Mouse (Mus musculus): Measurements from ENCODE around the gene Rab11fip3.
A peak's percentile ranks its signal among the peaks of the same experiment; 100 is the strongest.
"Not testable (repeated sequence)": the region's sequence is repeated elsewhere in the genome, so short reads cannot be mapped to it uniquely, and the experiment has no call there.

Gene Rab11fip3

GRCm38 (mm10) chr17:26068831-26069739, at the start of gene Rab11fip3:
Rab11fip3 (minus strand) TSS chr17:26069555.
- DNase-seq = peak; percentile 84 to 85

GRCm38 (mm10) chr17:26116503-26117258, 47.3 kb upstream of the Rab11fip3 start:
- no peak for DNase-seq

- DNase-seq = no peak
Observed at GRCm38 (mm10) chr17:26115956-26116487, 46.7 kb upstream of the Rab11fip3 start.

- no peak for DNase-seq
Observed at GRCm38 (mm10) chr17:26115205-26115898, 46.0 kb upstream of the Rab11fip3 start.

- DNase-seq = not testable (repeated sequence)
Observed at GRCm38 (mm10) chr17:26114461-26114860, 45.1 kb upstream of the Rab11fip3 start.

GRCm38 (mm10) chr17:26114061-26114460, 44.7 kb upstream of the Rab11fip3 start:
- DNase-seq = no peak

GRCm38 (mm10) chr17:26113181-26113948, 44.0 kb upstream of the Rab11fip3 start, which contains the start of gene Tmem8:
Tmem8 (plus strand) TSS chr17:26113299.
- DNase-seq = peak; percentile 78 to 82

- DNase-seq = no peak
Observed at GRCm38 (mm10) chr17:26112751-26113150, 43.4 kb upstream of the Rab11fip3 start.

- no peak for DNase-seq
Observed at GRCm38 (mm10) chr17:26111722-26112121, 42.4 kb upstream of the Rab11fip3 start.

- no peak for DNase-seq
Observed at GRCm38 (mm10) chr17:26111024-26111423, 41.7 kb upstream of the Rab11fip3 start.

GRCm38 (mm10) chr17:26110156-26110555, 40.8 kb upstream of the Rab11fip3 start:
- DNase-seq = no peak

- no peak for DNase-seq
Observed at GRCm38 (mm10) chr17:26105619-26106018, 36.3 kb upstream of the Rab11fip3 start.

GRCm38 (mm10) chr17:26101478-26101877, 32.1 kb upstream of the Rab11fip3 start:
- no peak for DNase-seq

GRCm38 (mm10) chr17:26100166-26100565, 30.8 kb upstream of the Rab11fip3 start:
- no peak for DNase-seq

GRCm38 (mm10) chr17:26099316-26099715, 30.0 kb upstream of the Rab11fip3 start:
- DNase-seq = not testable (repeated sequence)

- DNase-seq = no peak
Observed at GRCm38 (mm10) chr17:26098461-26098860, 29.1 kb upstream of the Rab11fip3 start.

GRCm38 (mm10) chr17:26095121-26095740, 25.9 kb upstream of the Rab11fip3 start, which contains the start of gene Nme4:
Nme4 (minus strand) TSS chr17:26095602.
- DNase-seq = peak; percentile 66 to 77

- DNase-seq = no peak
Observed at GRCm38 (mm10) chr17:26094531-26095110, 25.3 kb upstream of the Rab11fip3 start.

- DNase-seq = peak; percentile 87 to 90
Observed at GRCm38 (mm10) chr17:26089905-26090632, 20.7 kb upstream of the Rab11fip3 start, which contains the start of gene Decr2. Decr2 (minus strand) TSS chr17:26090337.

- DNase-seq = no peak
Observed at GRCm38 (mm10) chr17:26087059-26087564, 17.8 kb upstream of the Rab11fip3 start.
